Mouse (Mus musculus) bone marrow, adult 2 months (tissue): ENCODE results near the gene Nynrin.

Experiments used
- CTCF ChIP-seq: fragments of 200-500 bp; IDR thresholded peaks from 2 replicates; pipeline ENCODE4 v1.5.1; 2011; ENCODE audit warnings: low read length, control low read depth; ENCODE audit not compliant: control insufficient read depth, insufficient read depth
- POLR2A ChIP-seq: fragments of 200-500 bp; IDR thresholded peaks from 2 replicates; pipeline ENCODE4 v1.6.1; 2011; ENCODE audit warnings: low read depth, mild to moderate bottlenecking, control low read depth, low read length, borderline replicate concordance; ENCODE audit not compliant: control insufficient read depth

DNA sequence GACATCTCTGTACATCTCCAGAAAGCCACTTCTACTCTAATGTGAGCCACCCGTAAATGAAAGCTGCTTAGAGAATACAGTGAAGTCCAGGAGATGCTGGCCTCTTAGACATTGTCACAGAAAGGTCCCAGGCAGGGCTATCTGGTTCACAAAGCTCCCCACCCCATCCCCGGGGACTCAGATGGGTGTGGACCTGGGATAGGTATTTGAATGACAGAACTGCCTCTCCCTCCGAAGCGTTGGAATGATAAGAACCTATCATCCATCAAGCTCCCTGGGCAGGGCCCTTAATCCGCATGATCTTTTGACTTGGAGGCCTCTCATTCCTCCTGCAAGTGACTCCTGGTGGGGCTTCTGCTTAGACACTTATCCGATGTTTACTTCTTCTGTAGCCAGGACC lies 2.9 kb upstream of the Nynrin start:
- TF ChIP-seq CTCF (no peak), POLR2A (no peak)
